8 mouse cellular contexts compared by ENCODE assay signal in genomic region chr9:106684918-106685248, GRCm38 (mm10). TPM values are rescaled to one million over a fixed set of nuclear protein-coding genes. Genes with fewer than 3 reads are reported as not detected.
DNase-seq lines count a peak whose midpoint lies in the region; ATAC-seq lines count a peak whose summit lies in the region.

No protein-coding gene starts in this region.

- no peaks in the 10 kb centered on the region for H3K9me3 ChIP-seq in lung, embryonic 15.5 days
- H3K9me3 ChIP-seq in embryonic facial prominence, embryonic 12.5 days, result no peaks in the 10 kb centered on the region
- H3K9me3 ChIP-seq in hindbrain, embryonic 12.5 days (replicated peaks), result no peaks in the 10 kb centered on the region

- H3K9ac ChIP-seq in lung, embryonic 15.5 days, result peak overlapping the region; percentile 77
- peak overlapping the region; percentile 87 for H3K9ac ChIP-seq in embryonic facial prominence, embryonic 12.5 days
- peak overlapping the region; percentile 74 for H3K9ac ChIP-seq in hindbrain, embryonic 12.5 days

- peak overlapping the region; percentile 98 for H3K4me2 ChIP-seq in lung, embryonic 15.5 days
- H3K4me2 ChIP-seq in embryonic facial prominence, embryonic 12.5 days (replicated peaks), result peak overlapping the region; percentile 94
- peak overlapping the region; percentile 82 for H3K4me2 ChIP-seq in hindbrain, embryonic 12.5 days (replicated peaks)

- no peak for DNase-seq in lung, adult 18-20 months
- DNase-seq in layer of hippocampus, adult 8-10 months (ENCODE audit: low spot score in 2 of 2), result no peak
- DNase-seq in kidney, adult 18-20 months, result no peak

- peaks cover 17% of the 10 kb centered on the region for H3K4me1 ChIP-seq in lung, embryonic 15.5 days
- H3K4me1 ChIP-seq in embryonic facial prominence, embryonic 12.5 days, result peaks cover 11% of the 10 kb centered on the region
- H3K4me1 ChIP-seq in hindbrain, embryonic 12.5 days, result peaks cover 18% of the 10 kb centered on the region

- no peaks in the 10 kb centered on the region for H3K27me3 ChIP-seq in lung, embryonic 15.5 days
- H3K27me3 ChIP-seq in embryonic facial prominence, embryonic 12.5 days, result no peaks in the 10 kb centered on the region
- H3K27me3 ChIP-seq in hindbrain, embryonic 12.5 days, result no peaks in the 10 kb centered on the region

- H3K36me3 ChIP-seq in lung, embryonic 15.5 days, result peaks cover 13% of the 10 kb centered on the region
- H3K36me3 ChIP-seq in embryonic facial prominence, embryonic 12.5 days, result peaks cover 18% of the 10 kb centered on the region
- peaks cover 17% of the 10 kb centered on the region; the same call in 1 of the 2 replicates for H3K36me3 ChIP-seq in hindbrain, embryonic 12.5 days

- H3K4me3 ChIP-seq in lung, embryonic 15.5 days, result peak overlapping the region; percentile 94
- peak overlapping the region; percentile 86 for H3K4me3 ChIP-seq in embryonic facial prominence, embryonic 12.5 days
- H3K4me3 ChIP-seq in hindbrain, embryonic 12.5 days, result peak overlapping the region; percentile 67

- peak overlapping the region; percentile 89 for H3K27ac ChIP-seq in lung, embryonic 15.5 days
- peak overlapping the region; percentile 86; the same call in 1 of the 2 replicates for H3K27ac ChIP-seq in embryonic facial prominence, embryonic 12.5 days
- no peak overlapping the region for H3K27ac ChIP-seq in hindbrain, embryonic 12.5 days

- peak; percentile 33; the same call in 1 of the 2 replicates for ATAC-seq in lung, embryonic 15.5 days (ENCODE audit: borderline replicate concordance, extremely low read depth, low FRiP score, low TSS enrichment)
- no peak for ATAC-seq in embryonic facial prominence, embryonic 12.5 days (ENCODE audit: insufficient number of reproducible peaks, insufficient read depth, low FRiP score, low TSS enrichment)
- peak; percentile 18; the same call in 1 of the 2 replicates for ATAC-seq in hindbrain, embryonic 12.5 days (ENCODE audit: low FRiP score)
- peak; percentile 10 for ATAC-seq in megakaryocyte progenitor cell, adult 5-6 weeks (replicated peaks; ENCODE audit: poor library complexity)
- no peak for ATAC-seq in erythroid progenitor cell, adult 5-6 weeks (replicated peaks; ENCODE audit: low FRiP score, poor library complexity, severe bottlenecking)

- 2% methylated on average over 9 of the region's 14 CpGs for WGBS in lung, embryonic 15.5 days
- WGBS in embryonic facial prominence, embryonic 12.5 days, result 3% methylated on average over 11 of the region's 14 CpGs
- 7% methylated on average over 13 of the region's 14 CpGs for WGBS in hindbrain, embryonic 12.5 days

RNA-seq across cellular contexts. Expression of gene Tex264, which starts 0.8 kb away (rescaled TPM):
- polyA plus RNA-seq in lung, embryonic 15.5 days (2015; fragmentation: Nextera tagmentation; extraction: Ambion mirVana), result 42.5 and 44.6 TPM in 2 replicates
- 46.0 and 47.3 TPM in 2 replicates for polyA plus RNA-seq in embryonic facial prominence, embryonic 12.5 days (2016; fragmentation: Nextera tagmentation; extraction: Ambion mirVana)
- polyA plus RNA-seq in hindbrain, embryonic 12.5 days (2016; fragmentation: Nextera tagmentation; extraction: Ambion mirVana), result 40.7 and 41.0 TPM in 2 replicates
- 12.1 and 14.8 TPM in 2 replicates for total RNA-seq in megakaryocyte progenitor cell, adult 5-6 weeks (2015)
- 19.6 and 21.9 TPM in 2 replicates for total RNA-seq in megakaryocyte progenitor cell, adult 5-6 weeks (2017)
- 100 to 1,000 TPM in 1 of 4 experiments, 10 to 100 TPM in 3; 82.1 to 103 (median 92.2) TPM for total RNA-seq in layer of hippocampus, adult 8-10 months (2022)
- total RNA-seq in erythroid progenitor cell, adult 5-6 weeks (2015; ENCODE audit: low replicate concordance), result 5.0 and 12.2 TPM in 2 replicates
- total RNA-seq in erythroid progenitor cell, adult 5-6 weeks (2017; ENCODE audit: low replicate concordance), result 1.8 and 23.2 TPM in 2 replicates

RNA-seq across cellular contexts. Expression of gene Grm2, which starts 29.0 kb away (rescaled TPM):
- 0.25 TPM in 1 of 2 replicates, not detected in the other for polyA plus RNA-seq in lung, embryonic 15.5 days (2015; fragmentation: Nextera tagmentation; extraction: Ambion mirVana)
- 0.93 and 2.0 TPM in 2 replicates for polyA plus RNA-seq in embryonic facial prominence, embryonic 12.5 days (2016; fragmentation: Nextera tagmentation; extraction: Ambion mirVana)
- 4.4 and 4.7 TPM in 2 replicates for polyA plus RNA-seq in hindbrain, embryonic 12.5 days (2016; fragmentation: Nextera tagmentation; extraction: Ambion mirVana)
- total RNA-seq in megakaryocyte progenitor cell, adult 5-6 weeks (2015), result not detected in 2 replicates
- not detected in 2 replicates for total RNA-seq in megakaryocyte progenitor cell, adult 5-6 weeks (2017)
- 10 to 100 TPM; 56.9 to 66.6 (median 59.3) TPM for total RNA-seq in layer of hippocampus, adult 8-10 months (2022)
- total RNA-seq in erythroid progenitor cell, adult 5-6 weeks (2015; ENCODE audit: low replicate concordance), result not detected in 2 replicates
- total RNA-seq in erythroid progenitor cell, adult 5-6 weeks (2017; ENCODE audit: low replicate concordance), result not detected in 2 replicates

RNA-seq across cellular contexts. Expression of gene Iqcf6, which starts 58.5 kb away (rescaled TPM):
- polyA plus RNA-seq in lung, embryonic 15.5 days (2015; fragmentation: Nextera tagmentation; extraction: Ambion mirVana), result not detected in 2 replicates
- not detected in 2 replicates for polyA plus RNA-seq in embryonic facial prominence, embryonic 12.5 days (2016; fragmentation: Nextera tagmentation; extraction: Ambion mirVana)
- polyA plus RNA-seq in hindbrain, embryonic 12.5 days (2016; fragmentation: Nextera tagmentation; extraction: Ambion mirVana), result not detected in 2 replicates
- total RNA-seq in megakaryocyte progenitor cell, adult 5-6 weeks (2015), result not detected in 2 replicates
- total RNA-seq in megakaryocyte progenitor cell, adult 5-6 weeks (2017), result not detected in 2 replicates
- total RNA-seq in layer of hippocampus, adult 8-10 months (2022), result not detected
- not detected in 2 replicates for total RNA-seq in erythroid progenitor cell, adult 5-6 weeks (2015; ENCODE audit: low replicate concordance)
- not detected in 2 replicates for total RNA-seq in erythroid progenitor cell, adult 5-6 weeks (2017; ENCODE audit: low replicate concordance)

Comparison
In these comparisons a context has a peak if more than half of its experiments do, and no peak if none do; other contexts are left out.
1. ATAC-seq: peak in lung, embryonic 15.5 days (single experiment), hindbrain, embryonic 12.5 days (single experiment) and megakaryocyte progenitor cell, adult 5-6 weeks (single experiment); none in embryonic facial prominence, embryonic 12.5 days (single experiment) and erythroid progenitor cell, adult 5-6 weeks (single experiment).
2. RNA of gene Grm2, which starts 29.0 kb away (total RNA-seq): 56.9 to 66.6 TPM in layer of hippocampus, adult 8-10 months; not detected in megakaryocyte progenitor cell, adult 5-6 weeks and not detected in erythroid progenitor cell, adult 5-6 weeks; every median in the first group is over 10 times any median in the second.
3. Peak in every context shown above with its lines, with median percentiles within 50 percentile points of each other: H3K4me2 ChIP-seq, H3K4me3 ChIP-seq and H3K9ac ChIP-seq.